Mouse (Mus musculus) liver, adult 2 months (tissue): ENCODE results near the gene Rtkn2.

ENCODE experiments used
- CTCF ChIP-seq: fragments of 200-500 bp; IDR thresholded peaks from 2 replicates; pipeline ENCODE4 v1.5.1; 2011; ENCODE audit warnings: low read depth, low read length, control low read depth
- POLR2A ChIP-seq: fragments of 200-500 bp; IDR thresholded peaks from 2 replicates; pipeline ENCODE4 v1.6.1; 2011; ENCODE audit warnings: low read length, control low read depth; ENCODE audit not compliant: insufficient read depth; ENCODE audit errors: extremely low read depth

GRCm38 (mm10) chr10:67950059-67950748 is 29.2 kb upstream of the Rtkn2 start:
- TF ChIP-seq POLR2A (no peak), CTCF (no peak)
